Mouse (Mus musculus): Measurements from ENCODE around the gene Macrod2.

Macrod2 gene

GRCm38 (mm10) chr2:141472791-141473190 is 1077.7 kb downstream of the Macrod2 start:
- no peak for DNase-seq (ENCODE audit: low spot score in 2 of 2)

- DNase-seq (ENCODE audit: low spot score in 2 of 2): no peak
Observed at GRCm38 (mm10) chr2:141477585-141477984, 1082.5 kb downstream of the Macrod2 start.

GRCm38 (mm10) chr2:141490518-141490917 is 1095.4 kb downstream of the Macrod2 start:
- DNase-seq (ENCODE audit: low spot score in 2 of 2): no peak

- no peak for DNase-seq (ENCODE audit: low spot score in 2 of 2)
Observed at GRCm38 (mm10) chr2:141505451-141505850, 1110.3 kb downstream of the Macrod2 start.

- no peak for DNase-seq (ENCODE audit: low spot score in 2 of 2)
Observed at GRCm38 (mm10) chr2:141507929-141508897, 1113.1 kb downstream of the Macrod2 start.

DNA sequence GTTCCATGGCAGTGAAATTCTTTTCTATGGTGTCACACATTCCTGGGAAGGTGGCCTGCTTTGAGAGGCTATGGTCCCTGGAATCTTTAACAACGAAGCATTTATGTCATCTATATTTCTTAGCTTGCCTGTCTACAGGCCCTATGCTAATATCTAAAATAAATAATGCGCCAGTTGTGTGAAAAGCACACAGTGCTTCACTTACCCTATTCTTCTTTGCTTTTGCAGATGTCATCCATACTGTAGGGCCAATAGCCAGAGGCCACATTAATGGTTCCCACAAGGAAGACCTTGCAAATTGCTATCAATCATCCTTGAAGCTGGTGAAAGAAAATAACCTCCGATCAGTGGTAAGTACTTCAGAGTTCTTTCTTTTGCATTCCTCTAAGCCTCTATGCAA is 1119.9 kb downstream of the Macrod2 start:
- DNase-seq (ENCODE audit: low spot score in 2 of 2): no peak

GRCm38 (mm10) chr2:141522081-141522480 is 1127.0 kb downstream of the Macrod2 start:
- DNase-seq (ENCODE audit: low spot score in 2 of 2): peak; percentile 11 to 14

GRCm38 (mm10) chr2:141545877-141546276 is 1150.8 kb downstream of the Macrod2 start:
- DNase-seq (ENCODE audit: low spot score in 2 of 2): peak in 1 of 2 experiments; percentile 6

DNA sequence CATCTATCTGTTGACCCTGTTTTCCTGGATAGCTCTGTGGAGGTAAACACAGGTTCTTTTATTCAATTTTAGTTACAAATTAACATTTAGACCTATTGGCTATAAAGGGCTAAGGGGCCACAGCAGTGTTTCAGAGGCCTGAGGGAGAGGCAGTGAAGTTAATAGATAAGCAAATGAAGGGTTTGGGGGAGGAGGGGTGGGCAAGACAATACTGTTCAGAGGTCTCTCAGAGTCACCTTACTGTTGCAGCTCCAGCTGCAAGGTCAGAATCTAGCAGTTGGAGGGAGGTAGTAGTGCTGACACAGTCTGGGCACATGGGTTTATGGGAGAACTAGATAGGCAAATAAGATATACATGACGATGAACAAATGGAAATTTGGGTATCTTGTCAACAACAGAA is 1156.6 kb downstream of the Macrod2 start:
- no peak for DNase-seq (ENCODE audit: low spot score in 2 of 2)

GRCm38 (mm10) chr2:141556747-141557146 is 1161.6 kb downstream of the Macrod2 start:
- DNase-seq (ENCODE audit: low spot score in 2 of 2): no peak

- no peak for DNase-seq (ENCODE audit: low spot score in 2 of 2)
Observed at GRCm38 (mm10) chr2:141558242-141558827, 1163.2 kb downstream of the Macrod2 start.

DNA sequence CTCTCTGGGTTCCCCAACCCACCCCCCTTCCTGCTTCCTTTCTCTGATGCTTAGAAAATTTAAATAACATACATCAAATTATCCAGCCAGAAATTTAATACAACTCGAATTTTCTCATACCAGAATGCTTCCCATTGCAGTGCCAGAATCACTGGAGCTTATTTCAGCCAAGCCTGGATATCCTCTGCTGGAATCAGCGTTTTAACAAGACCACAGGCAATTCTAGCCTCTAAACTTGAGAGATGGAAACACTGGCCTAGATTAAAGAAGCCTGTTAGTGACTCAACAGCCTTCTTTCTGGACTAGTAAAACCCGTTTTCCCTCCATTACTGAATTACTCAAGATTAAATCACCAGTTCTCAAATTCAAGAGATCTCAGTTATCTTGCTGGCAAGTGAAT is 1170.9 kb downstream of the Macrod2 start:
- no peak for DNase-seq (ENCODE audit: low spot score in 2 of 2)

GRCm38 (mm10) chr2:141571360-141571759 is 1176.3 kb downstream of the Macrod2 start:
- DNase-seq (ENCODE audit: low spot score in 2 of 2): no peak

DNA sequence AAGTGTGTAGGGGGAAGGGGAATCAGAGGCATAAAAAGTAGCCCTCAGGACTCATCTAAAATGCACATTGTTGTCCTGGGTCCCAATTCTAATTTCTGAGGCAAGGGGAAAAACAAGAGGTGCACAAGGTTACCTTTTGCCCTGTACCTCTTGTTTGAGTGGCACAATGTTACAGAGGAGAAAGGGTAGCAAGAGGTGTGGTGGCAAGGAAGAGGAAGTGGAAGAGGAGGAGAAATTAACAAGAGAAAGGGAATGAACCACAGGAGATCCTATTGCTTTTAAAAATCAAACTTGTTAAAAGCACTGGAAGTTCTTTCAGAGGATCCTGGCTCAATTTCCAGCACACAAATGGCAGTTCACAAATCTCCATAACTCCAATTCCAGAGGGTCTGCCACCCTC is 1183.1 kb downstream of the Macrod2 start:
- DNase-seq (ENCODE audit: low spot score in 2 of 2): no peak

- no peak for DNase-seq (ENCODE audit: low spot score in 2 of 2)
Observed at GRCm38 (mm10) chr2:141582431-141582830, 1187.3 kb downstream of the Macrod2 start.

DNA sequence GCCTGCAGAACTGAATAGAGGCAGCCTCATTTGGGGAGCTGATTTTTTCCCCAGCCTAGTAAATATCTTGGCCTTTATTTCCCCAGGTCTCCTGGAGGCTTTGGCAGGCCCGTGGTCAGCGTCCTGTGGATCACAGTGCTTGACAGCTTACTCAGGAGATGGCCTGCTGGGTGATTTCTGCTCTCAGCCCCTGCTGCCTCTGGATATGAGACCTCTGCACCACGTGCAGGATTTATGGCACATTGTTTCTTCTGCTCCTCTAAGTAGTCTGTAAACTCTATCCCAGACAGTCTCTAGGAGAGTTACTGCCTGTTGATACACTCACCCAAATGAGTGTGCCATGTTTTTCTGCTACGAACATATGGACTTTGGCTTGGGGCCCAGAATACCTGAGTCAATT is 1187.8 kb downstream of the Macrod2 start:
- DNase-seq (ENCODE audit: low spot score in 2 of 2): no peak

- peak; percentile 49 to 60 for DNase-seq (ENCODE audit: low spot score in 2 of 2)
Observed at GRCm38 (mm10) chr2:141587290-141587689, 1192.2 kb downstream of the Macrod2 start.

- no peak for DNase-seq (ENCODE audit: low spot score in 2 of 2)
Observed at GRCm38 (mm10) chr2:141591326-141591725, 1196.2 kb downstream of the Macrod2 start.

DNA sequence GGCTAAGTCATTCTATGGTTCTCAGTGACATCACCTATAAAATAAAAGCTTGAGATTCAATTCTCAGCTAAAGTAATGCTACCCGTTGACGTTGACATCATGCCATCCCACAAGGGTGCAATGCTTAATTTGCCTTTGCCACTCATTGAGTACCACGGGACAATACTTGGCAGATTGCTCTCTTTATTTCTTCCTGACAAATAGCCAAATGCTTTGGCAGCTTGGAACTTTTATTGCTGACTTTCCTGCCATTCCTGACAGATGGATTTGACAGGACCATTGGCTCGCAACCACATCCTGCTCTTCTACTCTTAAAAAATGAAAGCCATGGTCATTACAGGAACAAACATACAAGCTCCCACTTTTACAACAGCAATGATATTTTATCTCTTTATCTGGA is 1199.7 kb downstream of the Macrod2 start:
- no peak for DNase-seq (ENCODE audit: low spot score in 2 of 2)

- no peak for DNase-seq (ENCODE audit: low spot score in 2 of 2)
Observed at GRCm38 (mm10) chr2:141617721-141618120, 1222.6 kb downstream of the Macrod2 start.

DNA sequence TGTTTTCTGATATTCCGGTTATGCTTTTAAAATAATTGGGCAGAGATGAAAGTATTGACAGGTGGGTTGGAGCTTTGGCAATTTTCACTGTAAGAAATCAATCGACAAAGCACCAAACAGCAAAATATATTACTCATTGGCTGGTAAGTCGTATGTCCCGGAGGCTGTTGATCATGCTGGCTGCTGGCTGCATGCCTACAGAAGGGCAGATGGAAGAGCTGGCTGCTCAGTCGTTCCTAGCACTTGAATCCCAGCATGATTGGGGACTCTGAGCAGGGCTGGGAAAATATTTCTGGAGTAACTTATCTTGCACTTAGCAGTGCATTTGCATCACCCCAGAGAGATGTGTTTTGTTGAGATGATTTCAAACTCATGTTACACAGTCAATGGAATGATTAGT is 1223.1 kb downstream of the Macrod2 start:
- DNase-seq (ENCODE audit: low spot score in 2 of 2): peak in 1 of 2 experiments; percentile 32

DNA sequence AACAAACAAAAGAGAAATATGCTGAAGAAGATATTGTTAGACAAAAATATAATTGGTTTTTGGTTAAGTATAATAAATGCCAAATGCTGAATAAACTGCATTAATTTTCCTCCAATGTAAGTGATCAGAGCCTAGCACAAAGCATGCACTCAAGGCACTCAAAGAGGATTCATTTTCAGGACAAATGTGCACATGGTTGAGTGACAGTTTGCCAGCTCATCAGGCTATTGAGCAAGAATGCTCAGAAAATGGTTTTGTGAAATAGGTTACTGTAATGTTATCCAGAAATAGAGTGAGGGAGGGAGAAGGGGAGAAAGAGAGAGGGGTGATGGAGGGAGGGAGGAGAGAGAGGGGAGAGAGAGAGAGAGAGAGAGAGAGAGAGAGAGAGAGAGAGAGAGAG is 1268.9 kb downstream of the Macrod2 start:
- no peak for DNase-seq (ENCODE audit: low spot score in 2 of 2)

DNA sequence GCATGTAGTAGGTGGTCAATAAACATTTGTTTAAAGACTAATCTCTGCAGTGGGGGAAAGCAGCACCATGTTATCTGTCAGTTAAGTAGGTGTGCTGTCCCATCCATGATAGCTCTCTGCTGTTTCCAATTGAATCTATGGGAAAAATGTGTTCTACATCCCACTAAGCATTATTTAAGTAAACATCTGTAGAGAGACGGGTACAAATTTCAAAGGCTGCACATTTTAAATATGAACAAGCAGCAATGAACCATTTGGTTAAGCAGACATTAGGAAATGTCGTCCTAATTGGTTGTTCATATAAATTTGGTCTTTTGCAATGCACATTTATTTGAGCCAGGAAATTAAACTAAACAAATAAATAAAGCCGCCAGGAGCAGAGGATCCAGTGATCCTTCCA is 1277.7 kb downstream of the Macrod2 start:
- DNase-seq (ENCODE audit: low spot score in 2 of 2): no peak

Data from right cerebral cortex, adult 2 months (tissue).